Mouse (Mus musculus) CH12.LX (cell line): Measurements from ENCODE around the gene Smarca2. TPM values are rescaled to one million over a fixed set of nuclear protein-coding genes. Genes with fewer than 3 reads are reported as not detected.

ENCODE experiments used
- DNase-seq: peaks from one replicate; pipeline ENCODE4 v3.0.0-alpha.2; 2013; ENCODE audit errors: extremely low read depth
- H3K27ac ChIP-seq: 2 replicates; pipeline ENCODE4 v1.5.1; 2012; ENCODE audit warnings: low read depth, mild to moderate bottlenecking, control low read depth, moderate library complexity; ENCODE audit not compliant: insufficient read depth
- H3K27me3 ChIP-seq: replicated peaks from 2 replicates; pipeline ENCODE3; 2012; ENCODE audit warnings: inconsistent platforms
- H3K36me3 ChIP-seq, 2 experiments: replicated peaks in 1 of 2; 2 replicates each; pipeline versions ENCODE3 to v1.6.1; 2012; ENCODE audit warnings: inconsistent platforms in 1 of 2, low read length in 1 of 2, mild to moderate bottlenecking in 1 of 2, mixed read lengths in 1 of 2, moderate library complexity in 1 of 2; ENCODE audit not compliant: control insufficient read depth in 1 of 2, insufficient read depth in 1 of 2
- H3K4me1 ChIP-seq, 2 experiments: 2 replicates each; pipeline ENCODE4 v1.6.1; 2012; ENCODE audit warnings: inconsistent platforms in 1 of 2, moderate library complexity in 1 of 2; ENCODE audit not compliant: insufficient read depth in 2 of 2, control insufficient read depth in 1 of 2
- H3K4me2 ChIP-seq: 2 replicates; pipeline ENCODE4 v1.6.1; 2012; ENCODE audit warnings: low read depth, mild to moderate bottlenecking, control low read depth; ENCODE audit not compliant: poor library complexity, insufficient read depth, severe bottlenecking
- H3K4me3 ChIP-seq, 3 experiments: fragments of 150-350 bp in 1 of 3; sonication (generic) in 1 of 3; replicated peaks in 1 of 3; 2 replicates each; pipeline versions ENCODE3 to v1.5.1; 2011 to 2012; ENCODE audit warnings: low read depth in 2 of 3, low read length in 2 of 3, mild to moderate bottlenecking in 2 of 3, moderate library complexity in 2 of 3, control low read depth in 1 of 3, improper control_type of control experiment in 1 of 3, inconsistent platforms in 1 of 3, mixed read lengths in 1 of 3; ENCODE audit not compliant: poor library complexity in 1 of 3
- H3K79me2 ChIP-seq: replicated peaks from 2 replicates; pipeline ENCODE4 v1.6.1; 2012; ENCODE audit warnings: mild to moderate bottlenecking, moderate library complexity; ENCODE audit not compliant: control insufficient read depth, poor library complexity, insufficient read depth, severe bottlenecking; ENCODE audit errors: extremely low read depth
- H3K9ac ChIP-seq: 2 replicates; pipeline ENCODE4 v1.6.1; 2012; ENCODE audit warnings: low read depth, mild to moderate bottlenecking, control low read depth, moderate library complexity; ENCODE audit not compliant: insufficient read depth
- H3K9me3 ChIP-seq: replicated peaks from 2 replicates; pipeline ENCODE3; 2012; ENCODE audit warnings: low read length, inconsistent platforms, mixed read lengths
- CTCF ChIP-seq, 2 experiments: IDR thresholded peaks in 1 of 2; conservative IDR thresholded peaks in 1 of 2; 2 replicates each; pipeline ENCODE4 v1.5.1; 2011 to 2012; ENCODE audit warnings: low read depth in 2 of 2, low read length in 2 of 2, improper control_type of control experiment in 1 of 2, inconsistent platforms in 1 of 2, mild to moderate bottlenecking in 1 of 2, moderate library complexity in 1 of 2
- E2F4 ChIP-seq: IDR thresholded peaks from 2 replicates; pipeline ENCODE4 v1.6.1; 2011; ENCODE audit warnings: low read depth, low read length, improper control_type of control experiment; ENCODE audit not compliant: insufficient replicate concordance
- EP300 ChIP-seq: IDR thresholded peaks from 2 replicates; pipeline ENCODE4 v1.6.1; 2011; ENCODE audit warnings: low read length, improper control_type of control experiment
- GABPA ChIP-seq: IDR thresholded peaks from 2 replicates; pipeline ENCODE4 v1.6.1; 2012; ENCODE audit warnings: low read depth, low read length, improper control_type of control experiment, inconsistent platforms; ENCODE audit not compliant: insufficient replicate concordance
- HCFC1 ChIP-seq: IDR thresholded peaks from 2 replicates; pipeline ENCODE4 v1.6.1; 2012; ENCODE audit warnings: low read depth, mild to moderate bottlenecking, inconsistent platforms, low read length, improper control_type of control experiment
- IRF4 ChIP-seq: IDR thresholded peaks from 2 replicates; pipeline ENCODE4 v1.6.1; 2014; ENCODE audit warnings: low read depth, mild to moderate bottlenecking, inconsistent platforms, low read length, improper control_type of control experiment
- JUN ChIP-seq: IDR thresholded peaks from 2 replicates; pipeline ENCODE4 v1.6.1; 2011; ENCODE audit warnings: low read depth, mild to moderate bottlenecking, low read length, improper control_type of control experiment, moderate library complexity; ENCODE audit not compliant: insufficient read depth
- MAX ChIP-seq: IDR thresholded peaks from 2 replicates; pipeline ENCODE4 v1.6.1; 2011; ENCODE audit warnings: low read length, improper control_type of control experiment
- NELFE ChIP-seq: IDR thresholded peaks from 2 replicates; pipeline ENCODE4 v1.6.1; 2011; ENCODE audit warnings: low read depth, low read length, improper control_type of control experiment
- PAX5 ChIP-seq: IDR thresholded peaks from 2 replicates; pipeline ENCODE4 v1.6.1; 2012; ENCODE audit warnings: low read length, inconsistent platforms, mixed read lengths
- POLR2A ChIP-seq: IDR thresholded peaks from 2 replicates; pipeline ENCODE4 v1.6.1; 2011; ENCODE audit warnings: low read depth, mild to moderate bottlenecking, improper control_type of control experiment, low read length
- RAD21 ChIP-seq: IDR thresholded peaks from 2 replicates; pipeline ENCODE4 v1.6.1; 2011; ENCODE audit warnings: low read depth, mild to moderate bottlenecking, low read length, improper control_type of control experiment, moderate library complexity
- SMC3 ChIP-seq: IDR thresholded peaks from 2 replicates; pipeline ENCODE4 v1.6.1; 2011; ENCODE audit warnings: low read depth, low read length, improper control_type of control experiment
- UBTF ChIP-seq: IDR thresholded peaks from 2 replicates; pipeline ENCODE4 v1.6.1; 2012; ENCODE audit warnings: low read depth, mild to moderate bottlenecking, inconsistent platforms, low read length, improper control_type of control experiment, moderate library complexity
- ZNF384 ChIP-seq: IDR thresholded peaks from 2 replicates; pipeline ENCODE4 v1.6.1; 2012; ENCODE audit warnings: low read depth, low read length, improper control_type of control experiment, inconsistent platforms
- dilution Hi-C: fragments of 300-500 bp; cut with MboI; formaldehyde crosslinking; loops from 2 replicates; pipeline ENCODE4 v1.14.3; 2020; ENCODE audit warnings: low sequenced_read_pairs; ENCODE audit not compliant: extremely low pct_unique_long_range_greater_than_20kb, extremely low pct_ligation_motif_present
- in situ Hi-C: fragments of 300-500 bp; cut with MboI; formaldehyde crosslinking; loops from 3 replicates; pipeline ENCODE4 v1.14.3; 2019; ENCODE audit warnings: low sequenced_read_pairs, low pct_ligation_motif_present, low pct_unique_long_range_greater_than_20kb, mixed read lengths
- polyA plus RNA-seq: library from polyadenylated mRNA; unstranded; fragments of >175 nt; gene quantifications from 2 replicates; pipeline ENCODE4 v1.2.1, GENCODE M21; 2012; ENCODE audit warnings: low read depth; ENCODE audit not compliant: insufficient read length
- total RNA-seq, 2 experiments: library from RNA; depleted of rRNA; stranded (reverse); fragments of 300-350 nt in 1 of 2; fragments of >200 nt in 1 of 2; gene quantifications; 2 replicates each; pipeline ENCODE4 v1.2.3; 2012 to 2014

The Smarca2 gene
- total and polyA plus RNA-seq, 3 experiments, result 19.4 to 47.1 (median 21.8) TPM

GRCm38 (mm10) chr19:26650585-26651273 lies 45.9 kb downstream of the Smarca2 start (continued):
- TF ChIP-seq MAX (no peak), ZNF384 (peak; percentile 67; the same call in 1 of the 2 replicates), PAX5 (no peak)

GRCm38 (mm10) chr19:26658324-26658723 lies 53.5 kb downstream of the Smarca2 start:
- no peaks in the 10 kb centered on the region for H3K27me3 ChIP-seq
- H3K4me2 ChIP-seq, result no peak overlapping the region
- peaks cover 27 to 84% of the 10 kb centered on the region in 2 experiments for H3K36me3 ChIP-seq
- no peak overlapping the region for H3K27ac ChIP-seq
- no peaks in the 10 kb centered on the region for H3K9me3 ChIP-seq
- no peak for TF ChIP-seq E2F4
- H3K79me2 ChIP-seq, result no peaks in the 10 kb centered on the region
- in situ Hi-C loops (no loop called here), dilution Hi-C loops (no loop called here)
- H3K4me1 ChIP-seq, result peaks cover 0 to 9% of the 10 kb centered on the region in 2 experiments; a peak in 1 of 4 replicates
- no peak for DNase-seq
- no peak overlapping the region for H3K9ac ChIP-seq
- no peak overlapping the region for H3K4me3 ChIP-seq

- Histone ChIP-seq H3K36me3 (peaks cover 23 to 81% of the 10 kb centered on the region in 2 experiments), H3K9ac (no peak overlapping the region), H3K27ac (no peak overlapping the region), H3K4me2 (no peak overlapping the region), H3K79me2 (no peaks in the 10 kb centered on the region), H3K27me3 (no peaks in the 10 kb centered on the region), H3K4me3 (no peak overlapping the region), H3K9me3 (no peaks in the 10 kb centered on the region), H3K4me1 (peaks cover 0 to 12% of the 10 kb centered on the region in 2 experiments; a peak in 1 of 4 replicates)
- dilution Hi-C loops (no loop called here), in situ Hi-C loops (no loop called here)
- no peak for TF ChIP-seq GABPA
- no peak for TF ChIP-seq JUN
- TF ChIP-seq HCFC1, result no peak
- DNase-seq, result no peak
Measured at GRCm38 (mm10) chr19:26659976-26660375, 55.1 kb downstream of the Smarca2 start.

DNA sequence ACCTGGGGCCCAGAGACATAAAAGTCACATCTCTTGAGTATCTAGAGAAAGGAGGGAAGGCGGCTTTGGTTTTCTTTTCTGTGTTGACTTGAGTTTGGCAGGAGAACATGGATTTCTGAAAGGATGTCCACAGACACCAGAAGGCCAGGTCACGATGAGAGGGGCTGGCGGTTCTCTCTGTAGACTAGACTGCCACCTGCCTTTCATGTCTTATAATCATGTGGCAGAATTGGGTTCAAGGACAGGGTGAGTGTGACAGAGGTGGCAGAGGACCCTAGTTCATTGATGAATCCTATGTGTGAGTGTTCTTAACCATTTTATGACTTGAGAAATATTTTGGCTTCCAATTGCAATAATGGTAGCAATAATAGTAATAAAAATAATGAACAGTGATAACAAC lies 56.3 kb downstream of the Smarca2 start:
- H3K27me3 ChIP-seq, result no peaks in the 10 kb centered on the region
- peaks cover 19 to 77% of the 10 kb centered on the region in 2 experiments for H3K36me3 ChIP-seq
- DNase-seq, result no peak
- dilution Hi-C loops (no loop called here), in situ Hi-C loops (no loop called here)
- TF ChIP-seq UBTF (no peak), POLR2A (no peak), IRF4 (no peak), RAD21 (peak; percentile 52), EP300 (no peak), NELFE (no peak), CTCF (conservative IDR thresholded peaks at IDR 0.05 in 1 of 2, IDR thresholded peaks at IDR 0.05 in 1 of 2; ENCODE audit: low read depth in 2 of 2, low read length in 2 of 2) (peak in 1 of 2 experiments; percentile 41; a peak in 2 of 4 replicates), SMC3 (peak; percentile 51), PAX5 (no peak)
- H3K4me1 ChIP-seq, result peaks cover 0 to 18% of the 10 kb centered on the region in 2 experiments; a peak in 2 of 4 replicates
- H3K4me2 ChIP-seq, result no peak overlapping the region
- no peaks in the 10 kb centered on the region; the same call in 1 of the 2 replicates for H3K79me2 ChIP-seq
- H3K9ac ChIP-seq, result no peak overlapping the region
- H3K9me3 ChIP-seq, result no peaks in the 10 kb centered on the region
- H3K27ac ChIP-seq, result no peak overlapping the region
- no peak overlapping the region for H3K4me3 ChIP-seq
